Mouse (Mus musculus) embryo, embryonic 9.5 days (tissue): ENCODE data around the gene 1700025G04Rik.

Experiments
- DNase-seq: peaks from one replicate; pipeline ENCODE4 v3.0.0-alpha.2; 2017; ENCODE audit errors: extremely low spot score

The 1700025G04Rik gene

GRCm38 (mm10) chr1:152090018-152090553 lies at the start of gene 1700025G04Rik:
Gene 1700025G04Rik (minus strand): TSS chr1:152090125.
- peak; percentile 89 for DNase-seq

GRCm38 (mm10) chr1:152139496-152139895 lies 49.6 kb upstream of the 1700025G04Rik start:
- no peak for DNase-seq

GRCm38 (mm10) chr1:152130029-152130727 lies 40.3 kb upstream of the 1700025G04Rik start:
- no peak for DNase-seq

DNA sequence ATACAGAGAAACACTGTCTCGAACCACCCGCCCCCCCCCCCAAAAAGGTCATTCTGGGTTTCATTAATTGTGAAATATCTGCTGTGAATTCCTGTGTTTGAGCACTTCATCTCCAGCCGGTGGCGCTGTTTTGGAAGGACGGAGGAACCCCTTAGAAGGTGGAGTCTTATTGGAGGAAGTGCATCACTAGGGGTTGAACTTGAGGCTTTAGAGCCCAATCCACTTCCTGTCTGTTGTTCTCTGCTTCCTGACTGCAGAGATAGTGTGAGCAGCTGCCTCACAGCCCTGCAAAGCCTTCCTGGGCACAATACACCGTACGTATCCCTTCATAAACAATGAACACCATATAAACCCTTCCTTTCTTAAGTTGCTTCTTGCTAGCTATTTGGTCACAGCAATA lies 35.5 kb upstream of the 1700025G04Rik start:
- no peak for DNase-seq

GRCm38 (mm10) chr1:152110123-152110522 lies 20.2 kb upstream of the 1700025G04Rik start:
- DNase-seq, result no peak

DNA sequence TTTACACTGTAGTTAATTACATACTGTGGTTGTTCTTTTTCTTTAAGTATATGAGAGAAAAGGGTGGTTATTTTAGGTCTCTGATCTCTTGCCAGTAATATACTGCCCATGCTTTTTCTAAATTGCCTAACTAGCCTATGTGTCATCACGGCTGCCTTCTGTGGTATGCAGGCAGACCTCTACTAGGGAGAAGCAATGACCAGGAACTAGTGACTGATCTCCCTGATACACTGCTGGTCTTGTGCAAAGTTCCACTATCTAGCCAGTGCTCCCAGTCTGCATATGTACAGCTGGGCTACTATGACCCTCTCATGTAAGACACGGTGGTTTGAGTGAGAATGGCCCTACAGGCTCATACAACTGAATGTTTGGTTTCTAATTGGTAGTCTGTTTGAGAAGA lies 16.2 kb upstream of the 1700025G04Rik start:
- no peak for DNase-seq

- DNase-seq, result no peak
Observed at GRCm38 (mm10) chr1:152105246-152105645, 15.3 kb upstream of the 1700025G04Rik start.

DNA sequence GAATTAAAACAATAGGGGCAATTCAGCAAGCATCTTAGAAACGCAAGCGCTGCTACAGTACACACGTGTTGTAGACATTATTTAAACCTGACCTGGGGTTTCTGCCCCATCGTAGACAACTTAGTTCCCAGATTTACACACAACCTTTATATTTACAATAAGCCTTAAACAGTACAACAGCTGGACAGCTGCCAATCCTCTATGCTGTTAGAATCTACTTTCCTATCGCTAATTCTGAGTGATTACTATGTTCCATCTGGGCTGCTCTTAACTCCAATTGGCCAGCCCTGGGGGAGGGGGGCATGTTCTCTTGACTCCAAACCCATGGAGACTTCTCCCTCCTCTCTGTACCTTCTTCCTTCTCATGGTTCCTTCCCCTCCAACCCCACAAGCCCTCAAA lies 11.8 kb upstream of the 1700025G04Rik start:
- DNase-seq, result no peak

DNA sequence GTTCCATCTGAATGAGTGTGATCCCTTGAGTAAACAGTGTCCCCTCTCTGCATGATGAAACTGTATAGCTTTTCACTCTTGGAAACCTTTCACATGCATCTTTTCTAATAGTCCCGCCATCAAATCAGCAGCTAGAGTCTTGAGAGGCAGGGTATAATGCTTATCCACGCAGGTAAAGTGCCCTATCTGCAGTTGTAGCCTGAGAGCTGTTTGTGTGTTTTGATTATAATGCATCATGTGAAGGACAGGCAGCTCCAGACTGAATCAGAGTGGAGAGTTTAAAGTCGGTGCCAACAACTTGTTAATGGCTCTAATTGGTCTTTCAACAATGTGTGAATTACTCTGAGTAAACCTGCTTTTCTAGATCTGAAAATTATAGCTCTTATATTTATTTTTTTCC lies 6.1 kb upstream of the 1700025G04Rik start:
- DNase-seq, result no peak

- peak; percentile 77 for DNase-seq
Observed at GRCm38 (mm10) chr1:152090564-152091545, 930 bp upstream of the 1700025G04Rik start.

- DNase-seq, result no peak
Observed at GRCm38 (mm10) chr1:152089526-152089925, 399 bp downstream of the 1700025G04Rik start.

DNA sequence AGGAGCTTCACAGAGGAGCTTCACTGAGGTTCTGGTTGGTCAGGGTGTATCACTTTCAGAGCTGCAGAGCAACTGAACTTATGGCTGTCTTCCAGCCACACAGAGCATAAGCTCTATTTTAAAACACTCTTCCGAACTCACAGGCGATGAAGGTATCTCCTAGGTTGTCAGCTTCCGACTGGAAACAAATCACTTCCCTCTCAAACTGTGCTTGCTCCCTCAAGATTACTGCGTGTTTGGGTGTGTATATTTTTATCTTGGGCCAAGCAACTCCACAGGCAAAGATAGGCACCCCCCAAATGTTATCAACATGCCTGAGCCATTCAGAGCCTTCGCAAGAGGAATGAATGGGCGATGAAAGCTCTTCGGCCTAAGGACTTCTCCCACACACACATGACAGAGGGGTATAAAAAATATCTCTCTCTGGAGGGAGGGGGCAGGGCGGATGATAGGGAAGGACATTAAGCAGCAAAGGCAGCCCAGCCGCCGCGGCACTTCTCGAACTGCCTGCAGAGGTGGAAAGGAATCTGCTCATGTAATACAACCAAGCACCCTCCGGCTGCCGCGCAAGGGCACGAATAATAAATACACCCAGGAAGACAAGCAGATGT lies 1.0 kb downstream of the 1700025G04Rik start:
- peak; percentile 54 for DNase-seq

DNA sequence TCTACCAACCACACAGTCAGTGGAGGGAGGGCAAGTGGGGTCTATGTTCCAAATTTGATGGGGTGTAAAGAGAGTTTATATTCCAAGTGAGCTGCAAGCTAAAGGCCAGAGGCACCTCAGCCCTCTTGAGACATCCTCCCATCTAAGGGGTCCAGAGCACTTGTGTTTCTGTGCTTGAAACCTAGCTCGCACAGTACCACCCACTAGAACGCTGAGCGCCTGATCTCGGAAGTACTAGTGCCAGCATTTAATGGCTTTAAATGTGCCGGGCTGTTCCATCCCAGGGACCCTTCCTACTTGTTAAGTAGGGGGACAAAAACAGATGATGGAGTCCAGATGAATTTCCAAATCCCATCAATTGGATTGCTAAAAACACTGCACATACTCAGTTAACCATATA lies 1.9 kb downstream of the 1700025G04Rik start:
- DNase-seq, result no peak

DNA sequence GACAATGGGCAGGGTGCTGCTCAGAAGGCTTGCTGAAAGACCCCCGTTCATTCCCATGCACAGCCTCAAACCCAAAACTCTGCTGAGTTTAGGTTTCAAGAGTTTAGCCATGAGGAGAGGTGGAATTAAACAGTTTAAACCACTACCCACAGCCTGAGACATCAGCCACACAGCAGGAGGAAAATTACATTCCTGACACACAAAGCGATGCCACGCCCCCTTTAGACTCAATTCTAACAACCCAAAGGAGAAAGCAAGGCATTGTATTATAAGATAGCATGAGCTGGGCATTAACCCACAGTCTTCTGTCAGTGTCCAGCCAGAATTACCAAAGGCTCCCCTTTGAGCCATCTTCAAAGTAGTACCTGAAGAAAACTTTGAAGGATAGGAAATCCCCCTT lies 3.0 kb downstream of the 1700025G04Rik start:
- no peak for DNase-seq

DNA sequence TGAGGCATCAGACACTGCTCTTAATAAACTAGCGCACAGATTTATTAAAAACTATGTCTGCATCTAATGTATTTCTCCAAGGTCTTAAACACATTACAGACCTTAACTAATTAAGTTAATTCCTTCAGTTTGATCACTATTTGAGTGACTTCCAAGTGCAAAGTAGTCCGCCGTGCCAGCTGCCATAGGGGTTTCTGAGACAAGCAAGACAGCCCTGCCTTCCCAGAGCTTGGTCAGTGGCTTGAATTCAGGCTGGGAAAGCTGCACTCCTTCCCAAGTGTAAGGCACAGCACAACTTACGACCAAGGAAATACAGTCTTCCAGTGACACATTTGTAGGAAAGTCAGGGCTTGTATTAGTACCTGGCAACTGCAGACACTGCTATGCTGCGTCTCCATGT lies 4.4 kb downstream of the 1700025G04Rik start:
- no peak for DNase-seq

- DNase-seq, result peak; percentile 55
Observed at GRCm38 (mm10) chr1:152084638-152085345, 5.1 kb downstream of the 1700025G04Rik start.

DNA sequence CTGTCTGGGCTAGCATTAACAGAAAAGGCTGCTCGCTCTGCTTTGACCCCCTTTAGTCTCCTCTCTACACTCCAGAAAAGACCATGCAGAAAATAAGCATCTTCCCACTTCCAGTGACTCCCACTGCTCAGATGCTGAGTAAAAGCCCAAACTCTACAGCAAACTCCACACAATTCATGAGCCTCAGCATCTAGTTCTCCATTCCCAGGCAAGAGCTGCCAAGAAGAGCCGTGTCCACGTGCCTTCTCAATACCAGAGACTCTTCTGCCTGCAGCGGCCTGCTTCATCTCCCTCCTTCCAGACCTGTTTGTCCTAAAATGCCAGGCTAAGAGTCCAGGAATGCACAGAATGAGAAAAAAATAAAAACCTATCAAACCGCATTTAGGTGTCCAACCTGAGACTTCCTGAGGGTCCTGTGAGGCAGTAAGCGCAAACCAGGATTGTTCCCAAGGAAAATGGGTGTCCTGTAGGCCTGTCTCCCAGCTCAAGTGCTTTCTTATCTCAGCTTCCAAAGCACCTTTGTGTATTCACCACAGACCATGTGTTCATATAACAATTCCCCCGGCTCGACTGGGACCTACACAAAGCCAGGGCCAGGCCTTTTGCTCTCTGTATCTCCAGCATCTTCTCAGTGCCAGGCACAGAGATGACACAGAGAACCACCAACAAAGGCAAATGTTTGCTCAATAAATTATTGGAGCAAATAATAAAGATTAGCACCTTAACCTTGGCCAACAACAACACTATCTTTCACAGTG lies 7.8 kb downstream of the 1700025G04Rik start:
- no peak for DNase-seq

DNA sequence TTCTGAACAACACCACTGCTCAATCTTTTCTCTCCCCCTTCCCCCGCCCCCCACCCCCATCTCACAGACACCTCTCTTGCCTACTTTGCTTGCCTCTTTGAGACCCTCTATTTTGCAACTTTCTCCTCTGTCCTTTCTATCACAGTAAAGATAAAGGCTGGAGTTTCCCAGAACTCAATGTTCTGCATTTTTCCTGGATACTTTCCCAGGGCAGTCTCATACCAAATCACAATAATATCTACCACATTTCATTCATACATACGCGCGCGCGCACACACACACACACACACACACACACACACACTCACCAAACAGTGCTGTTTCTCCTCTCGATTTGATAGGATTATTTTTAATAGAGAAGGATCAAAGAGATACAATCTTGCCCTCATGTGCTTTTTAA lies 8.8 kb downstream of the 1700025G04Rik start:
- no peak for DNase-seq

GRCm38 (mm10) chr1:152080244-152080643 lies 9.7 kb downstream of the 1700025G04Rik start:
- no peak for DNase-seq

GRCm38 (mm10) chr1:152077171-152077715 lies 12.7 kb downstream of the 1700025G04Rik start:
- no peak for DNase-seq
